Mouse (Mus musculus): ENCODE measurements around the gene Ccdc148. TPM values are rescaled to one million over a fixed set of nuclear protein-coding genes. Genes with fewer than 3 reads are reported as not detected.

The Ccdc148 gene
- total RNA-seq, 2 experiments from 2014 or later = 0.17 TPM; not detected in 1

- Histone ChIP-seq H3K27ac (no peak overlapping the region), H3K4me3 (no peak overlapping the region)
- no peak for TF ChIP-seq CTCF (IDR thresholded peaks at IDR 0.05)
- intact Hi-C loops (cut with DNase I) = no loop called here
- DNase-seq = no peak
These were observed 9.7 kb upstream of the Ccdc148 start for GRCm38 (mm10) chr2:59170208-59170589.

- intact Hi-C loops (cut with DNase I) = no loop called here
- TF ChIP-seq CTCF (IDR thresholded peaks at IDR 0.05) = no peak
- H3K4me3 ChIP-seq = no peak overlapping the region
- H3K27ac ChIP-seq = no peak overlapping the region
- no peak for DNase-seq
These were observed 9.2 kb upstream of the Ccdc148 start for GRCm38 (mm10) chr2:59169572-59170207.

GRCm38 (mm10) chr2:59167830-59168229 is 7.3 kb upstream of the Ccdc148 start:
- Histone ChIP-seq H3K27ac (no peak overlapping the region), H3K4me3 (no peak overlapping the region)
- no peak for TF ChIP-seq CTCF (IDR thresholded peaks at IDR 0.05)
- no peak for DNase-seq
- intact Hi-C loops (cut with DNase I) = no loop called here

- DNase-seq = no peak
- no peak overlapping the region for H3K27ac ChIP-seq
- TF ChIP-seq CTCF (IDR thresholded peaks at IDR 0.05) = no peak
- no peak overlapping the region for H3K4me3 ChIP-seq
- intact Hi-C loops (cut with DNase I) = no loop called here
These were observed 6.5 kb upstream of the Ccdc148 start for GRCm38 (mm10) chr2:59166976-59167375.

- no peak for DNase-seq
- peak overlapping the region; percentile 87 for H3K27ac ChIP-seq
- no peak for TF ChIP-seq CTCF (IDR thresholded peaks at IDR 0.05)
- peak overlapping the region; percentile 95 for H3K4me3 ChIP-seq
- intact Hi-C loops (cut with DNase I) = loop anchor here (5.0 kb wide), 1 partner anchor 275 kb away; no protein-coding TSS in a partner anchor
These were observed 1.8 kb upstream of the Ccdc148 start for GRCm38 (mm10) chr2:59162285-59162600.

- H3K27ac ChIP-seq = peak overlapping the region; percentile 87
- peak; percentile 38 for TF ChIP-seq CTCF (IDR thresholded peaks at IDR 0.05)
- peak overlapping the region; percentile 95 for H3K4me3 ChIP-seq
- intact Hi-C loops (cut with DNase I) = loop anchor here (2.0 to 5.0 kb wide), 2 partner anchors 276 to 459 kb away; no protein-coding TSS in a partner anchor
- peak; percentile 68 for DNase-seq
These were observed 1.2 kb upstream of the Ccdc148 start for GRCm38 (mm10) chr2:59161441-59162284.

- no peak for TF ChIP-seq CTCF (IDR thresholded peaks at IDR 0.05)
- peak; percentile 55 for DNase-seq
- Histone ChIP-seq H3K27ac (peak overlapping the region; percentile 87), H3K4me3 (peak overlapping the region; percentile 95)
- intact Hi-C loops (cut with DNase I) = loop anchor here (2.0 to 5.0 kb wide), 2 partner anchors 276 to 458 kb away; no protein-coding TSS in a partner anchor
These were observed 548 bp upstream of the Ccdc148 start for GRCm38 (mm10) chr2:59161021-59161440.

GRCm38 (mm10) chr2:59159961-59160604 is 400 bp downstream of the Ccdc148 start:
- H3K27ac ChIP-seq = peak overlapping the region; percentile 87
- no peak for DNase-seq
- peak overlapping the region; percentile 95 for H3K4me3 ChIP-seq
- intact Hi-C loops (cut with DNase I) = loop anchor here (2.0 to 5.0 kb wide), 2 partner anchors 277 to 457 kb away; no protein-coding TSS in a partner anchor
- no peak for TF ChIP-seq CTCF (IDR thresholded peaks at IDR 0.05)

- Histone ChIP-seq H3K4me3 (no peak overlapping the region), H3K27ac (no peak overlapping the region)
- no peak for DNase-seq
- TF ChIP-seq CTCF (IDR thresholded peaks at IDR 0.05) = no peak
- intact Hi-C loops (cut with DNase I) = no loop called here
These were observed 2.4 kb downstream of the Ccdc148 start for GRCm38 (mm10) chr2:59158117-59158516.

- Histone ChIP-seq H3K27ac (no peak overlapping the region), H3K4me3 (no peak overlapping the region)
- DNase-seq = no peak
- intact Hi-C loops (cut with DNase I) = no loop called here
- no peak for TF ChIP-seq CTCF (IDR thresholded peaks at IDR 0.05)
These were observed 5.1 kb downstream of the Ccdc148 start for GRCm38 (mm10) chr2:59155428-59155827.

GRCm38 (mm10) chr2:59131044-59131443 is 29.4 kb downstream of the Ccdc148 start:
- no peak for DNase-seq
- H3K27ac ChIP-seq = no peak overlapping the region
- no peak for TF ChIP-seq CTCF (IDR thresholded peaks at IDR 0.05)
- no peak overlapping the region for H3K4me3 ChIP-seq
- intact Hi-C loops (cut with DNase I) = no loop called here

- TF ChIP-seq CTCF (IDR thresholded peaks at IDR 0.05) = no peak
- intact Hi-C loops (cut with DNase I) = no loop called here
- Histone ChIP-seq H3K27ac (no peak overlapping the region), H3K4me3 (no peak overlapping the region)
- DNase-seq = no peak
These were observed 30.7 kb downstream of the Ccdc148 start for GRCm38 (mm10) chr2:59129821-59130220.

GRCm38 (mm10) chr2:59129023-59129422 is 31.5 kb downstream of the Ccdc148 start:
- Histone ChIP-seq H3K4me3 (no peak overlapping the region), H3K27ac (no peak overlapping the region)
- no peak for TF ChIP-seq CTCF (IDR thresholded peaks at IDR 0.05)
- DNase-seq = no peak
- intact Hi-C loops (cut with DNase I) = no loop called here
